Mouse (Mus musculus) forebrain, embryonic 13.5 days (tissue): ENCODE data around the gene Il11ra1. TPM values are rescaled to one million over a fixed set of nuclear protein-coding genes. Genes with fewer than 3 reads are reported as not detected.

Experiments used
- ATAC-seq: fragments of 200-750 bp; cut with Nextera tagmentation; 2 replicates; pipeline ENCODE4 v1.8.0; 2017
- H3K27ac ChIP-seq: fragments of 300-500 bp; sonication (generic); 2 replicates; pipeline ENCODE4 v1.5.1; 2015; ENCODE audit warnings: inconsistent platforms, mild to moderate bottlenecking, moderate library complexity
- H3K27me3 ChIP-seq: fragments of 300-500 bp; sonication (generic); 2 replicates; pipeline ENCODE4 v1.6.1; 2015; ENCODE audit warnings: mild to moderate bottlenecking, inconsistent platforms
- H3K36me3 ChIP-seq: fragments of 300-500 bp; sonication (generic); 2 replicates; pipeline ENCODE4 v1.6.1; 2015; ENCODE audit warnings: mild to moderate bottlenecking, inconsistent platforms; ENCODE audit not compliant: poor library complexity, severe bottlenecking
- H3K4me1 ChIP-seq: fragments of 300-500 bp; sonication (generic); 2 replicates; pipeline ENCODE4 v1.6.1; 2015; ENCODE audit warnings: inconsistent platforms
- H3K4me2 ChIP-seq: fragments of 300-500 bp; sonication (generic); 2 replicates; pipeline ENCODE4 v1.6.1; 2015; ENCODE audit warnings: inconsistent platforms, mild to moderate bottlenecking, moderate library complexity
- H3K4me3 ChIP-seq: fragments of 300-500 bp; sonication (generic); 2 replicates; pipeline ENCODE4 v1.5.1; 2015; ENCODE audit warnings: mild to moderate bottlenecking, inconsistent platforms
- H3K9ac ChIP-seq: fragments of 300-500 bp; sonication (generic); 2 replicates; pipeline ENCODE4 v1.6.1; 2015; ENCODE audit warnings: mild to moderate bottlenecking, inconsistent platforms
- H3K9me3 ChIP-seq: fragments of 300-500 bp; sonication (generic); replicated peaks from 2 replicates; pipeline ENCODE4 v1.6.1; 2016; ENCODE audit warnings: inconsistent platforms
- whole genome bisulfite sequencing: fragments of 180-500 bp; shearing (Covaris S2); methylation state at CpG from one replicate; pipeline ENCODE4 v1.1.7; 2015; 5-methylcytosine and 5-hydroxymethylcytosine counted together
- polyA plus RNA-seq: library from polyadenylated mRNA; unstranded; fragments of >200 nt; fragmentation: Nextera tagmentation; extraction: Ambion mirVana; gene quantifications from 2 replicates; pipeline ENCODE4 v1.2.1, GENCODE M21; 2015

The Il11ra1 gene
- polyA plus RNA-seq, 1 experiment from 2014 or later, result 28.1 TPM

DNA sequence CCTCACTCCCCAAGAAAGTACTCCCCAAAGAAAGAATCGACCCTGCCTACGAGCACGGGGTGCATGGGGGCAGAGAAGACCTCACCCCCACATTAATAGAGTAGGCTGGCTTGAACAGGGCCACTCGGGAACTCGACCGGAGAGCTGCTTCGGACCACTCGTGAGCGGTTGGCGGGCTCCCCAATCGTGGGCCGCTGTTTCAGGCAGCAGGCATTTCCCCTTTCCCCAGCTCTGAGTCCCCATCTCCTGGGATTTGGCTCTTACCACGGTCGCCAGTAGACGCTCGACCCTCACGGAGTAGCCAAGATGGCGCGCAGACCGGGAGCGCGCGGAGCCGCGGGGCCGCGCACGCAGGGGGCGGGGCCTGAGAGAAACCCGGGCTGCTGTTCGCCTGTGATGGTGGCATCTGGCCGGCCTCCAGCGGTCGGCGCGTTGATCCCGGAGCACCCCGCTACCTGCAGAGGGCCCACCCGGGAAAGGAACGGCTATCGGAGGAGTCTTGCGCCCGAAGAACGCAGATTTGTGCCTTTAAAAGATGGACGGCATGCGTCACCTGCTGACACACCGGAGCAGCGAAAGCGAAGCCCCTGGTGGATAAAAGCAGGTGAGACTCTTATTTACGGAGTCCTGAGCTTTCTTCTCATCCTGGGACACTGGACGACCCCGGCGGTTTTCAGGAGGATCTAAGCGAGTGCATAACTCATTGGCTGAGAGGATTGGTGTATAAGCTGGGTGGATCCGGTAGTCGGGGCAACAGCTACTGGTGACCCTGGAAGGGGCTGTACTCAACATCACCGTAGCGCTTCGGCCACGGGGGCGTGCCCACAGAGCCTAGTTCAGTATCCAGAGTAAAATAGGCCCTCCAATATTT, 13.6 kb downstream of the Il11ra1 start, which contains the start of gene Rpp25l:
Gene Rpp25l, minus strand, starts transcription at position 338 of the 871 bp plus-strand sequence.
- H3K27ac ChIP-seq, result peak within 1 kb of the TSS; percentile 22
- peak within 1 kb of the TSS; percentile 74 for H3K4me2 ChIP-seq
- no peaks in the 10 kb centered on the region for H3K27me3 ChIP-seq
- H3K4me1 ChIP-seq, result peaks cover 35% of the 10 kb centered on the region
- ATAC-seq, result peak; percentile 67
- peak within 1 kb of the TSS; percentile 83 for H3K4me3 ChIP-seq
- no peaks in the 10 kb centered on the region for H3K9me3 ChIP-seq
- peaks cover 47% of the 10 kb centered on the region for H3K36me3 ChIP-seq
- under 1% methylated on average over 61 of the region's 61 CpGs for WGBS
- peak within 1 kb of the TSS; percentile 91 for H3K9ac ChIP-seq

DNA sequence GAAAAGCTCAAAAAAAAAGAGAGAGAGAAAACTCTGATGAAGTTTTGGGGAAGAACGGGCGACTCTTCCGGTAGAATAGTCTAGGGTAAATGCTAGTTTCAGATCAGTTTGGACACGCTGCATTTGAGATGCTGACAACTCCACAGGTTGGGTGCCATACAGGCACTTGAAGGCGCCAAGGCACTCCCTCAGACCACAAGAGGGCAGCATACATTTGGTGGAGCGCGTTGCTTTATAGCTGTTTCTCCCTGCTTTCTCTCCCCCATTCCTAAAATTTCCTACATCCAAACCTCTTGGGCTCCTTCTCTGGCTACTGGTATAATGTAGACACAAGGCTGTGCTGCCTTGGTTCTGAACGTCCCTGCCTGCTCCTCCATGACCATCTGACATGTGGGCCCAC, 14.5 kb downstream of the Il11ra1 start:
- Histone ChIP-seq H3K27ac (no peak overlapping the region), H3K4me3 (peak overlapping the region; percentile 83), H3K9me3 (no peaks in the 10 kb centered on the region), H3K27me3 (no peaks in the 10 kb centered on the region), H3K4me2 (peak overlapping the region; percentile 74), H3K9ac (no peak overlapping the region), H3K4me1 (peaks cover 35% of the 10 kb centered on the region), H3K36me3 (peaks cover 55% of the 10 kb centered on the region)
- 13% methylated on average over 8 of the region's 8 CpGs for WGBS
- peak; percentile 36; the same call in 1 of the 2 replicates for ATAC-seq

DNA sequence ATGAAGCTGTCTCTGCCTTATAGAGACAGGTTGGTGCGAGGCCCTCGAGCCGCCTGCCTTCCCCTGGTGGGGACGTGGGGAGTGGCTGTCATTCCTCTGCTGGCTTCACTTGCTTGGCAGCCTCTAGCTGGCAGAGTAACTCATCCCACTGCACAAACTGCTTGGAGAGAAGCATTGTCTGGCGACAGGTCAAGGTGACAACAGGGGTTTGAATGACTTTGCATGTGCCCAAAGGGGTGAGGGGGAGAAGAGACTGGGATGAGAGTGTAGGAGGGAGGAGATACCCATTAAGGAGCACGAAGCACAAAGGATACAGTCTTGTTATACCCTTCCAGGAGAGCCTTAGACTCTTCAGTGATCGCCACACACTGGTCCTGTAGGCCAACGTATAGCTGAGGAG, 15.3 kb downstream of the Il11ra1 start:
- Histone ChIP-seq H3K9me3 (no peaks in the 10 kb centered on the region), H3K9ac (no peak overlapping the region), H3K4me3 (no peak overlapping the region), H3K36me3 (peaks cover 63% of the 10 kb centered on the region), H3K27ac (no peak overlapping the region), H3K27me3 (no peaks in the 10 kb centered on the region), H3K4me2 (no peak overlapping the region), H3K4me1 (peaks cover 35% of the 10 kb centered on the region)
- ATAC-seq, result no peak
- 83% methylated on average over 8 of the region's 8 CpGs for WGBS

DNA sequence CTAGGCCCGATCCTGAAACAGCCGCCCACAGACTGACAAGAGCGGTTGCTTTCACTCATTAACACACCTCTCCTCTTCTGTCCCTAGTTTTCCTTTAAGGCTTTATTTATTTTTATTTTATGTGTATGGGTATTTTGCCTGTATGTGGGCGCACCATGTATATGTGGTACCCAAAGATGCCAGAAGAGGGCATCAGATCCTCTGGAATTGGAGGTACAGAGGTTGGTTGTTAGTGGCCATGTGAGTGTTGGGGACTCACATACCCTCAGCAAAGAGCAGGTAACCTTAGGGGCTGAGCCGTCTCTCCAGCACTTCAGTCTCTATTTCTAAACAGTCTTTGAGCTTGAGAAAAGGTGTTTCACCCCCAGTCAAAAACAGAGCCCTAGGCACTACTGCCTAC, 15.8 kb downstream of the Il11ra1 start:
- no peak overlapping the region for H3K4me3 ChIP-seq
- 69% methylated on average over 5 of the region's 5 CpGs for WGBS
- H3K27me3 ChIP-seq, result no peaks in the 10 kb centered on the region
- no peaks in the 10 kb centered on the region for H3K9me3 ChIP-seq
- ATAC-seq, result no peak
- H3K27ac ChIP-seq, result no peak overlapping the region
- H3K4me2 ChIP-seq, result no peak overlapping the region
- peaks cover 33% of the 10 kb centered on the region for H3K4me1 ChIP-seq
- H3K36me3 ChIP-seq, result peaks cover 63% of the 10 kb centered on the region
- no peak overlapping the region for H3K9ac ChIP-seq

DNA sequence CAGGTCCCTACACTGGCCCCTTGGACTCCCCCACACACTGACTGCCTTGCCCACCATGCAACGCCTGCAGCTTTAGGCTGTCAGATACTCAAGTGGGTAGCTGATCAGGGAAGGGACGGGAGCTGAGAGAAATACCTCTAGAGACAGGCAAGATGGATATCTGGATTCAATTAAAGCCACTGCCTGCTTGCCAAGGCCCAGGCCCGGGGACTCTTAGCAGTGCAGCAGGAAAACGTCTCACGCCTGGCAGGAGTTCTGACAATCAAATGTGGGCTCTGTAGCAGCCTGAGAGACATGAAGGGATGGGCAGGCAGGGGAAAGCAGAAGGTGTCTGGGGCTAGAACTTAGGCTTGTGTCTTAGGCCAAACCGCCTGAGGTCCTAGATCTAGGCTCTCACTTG, 17.0 kb downstream of the Il11ra1 start:
- no peaks in the 10 kb centered on the region for H3K27me3 ChIP-seq
- no peak overlapping the region for H3K9ac ChIP-seq
- H3K9me3 ChIP-seq, result no peaks in the 10 kb centered on the region
- H3K4me3 ChIP-seq, result no peak overlapping the region
- H3K4me2 ChIP-seq, result no peak overlapping the region
- H3K27ac ChIP-seq, result no peak overlapping the region
- peaks cover 25% of the 10 kb centered on the region for H3K4me1 ChIP-seq
- ATAC-seq, result no peak
- WGBS, result 80% methylated on average over 6 of the region's 6 CpGs
- peaks cover 54% of the 10 kb centered on the region for H3K36me3 ChIP-seq

DNA sequence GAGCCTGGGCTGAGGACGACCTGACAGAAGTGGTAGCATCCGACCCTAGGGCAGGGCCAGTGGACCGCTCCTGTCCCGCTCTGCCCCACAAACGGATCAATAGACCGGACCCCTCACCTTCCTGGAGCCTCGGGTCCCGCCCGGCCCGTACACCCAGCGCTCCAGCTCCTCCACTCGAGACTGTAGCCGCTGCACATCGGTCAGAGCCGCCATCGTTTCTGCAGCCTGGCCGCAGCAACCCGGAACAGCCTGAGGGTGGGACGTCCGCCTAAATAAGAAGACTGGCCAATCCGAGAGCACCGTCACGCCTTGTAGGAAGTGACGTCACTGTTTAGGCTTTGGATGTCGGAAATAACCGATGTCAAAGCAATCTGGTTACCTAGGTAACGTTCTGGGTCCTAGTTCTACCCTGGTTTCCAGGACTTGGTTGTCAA, 23.1 kb downstream of the Il11ra1 start, which contains the start of gene Dctn3:
Gene Dctn3, minus strand, starts transcription at position 253 of the 434 bp plus-strand sequence.
- WGBS, result under 1% methylated on average over 27 of the region's 27 CpGs
- peaks cover 27% of the 10 kb centered on the region for H3K36me3 ChIP-seq
- H3K4me1 ChIP-seq, result peaks cover 37% of the 10 kb centered on the region
- peak; percentile 98 for ATAC-seq
- H3K9me3 ChIP-seq, result no peaks in the 10 kb centered on the region
- H3K27me3 ChIP-seq, result peaks cover 41% of the 10 kb centered on the region
- H3K27ac ChIP-seq, result no peak within 1 kb of the TSS
- peak within 1 kb of the TSS; percentile 86 for H3K9ac ChIP-seq
- H3K4me3 ChIP-seq, result peak within 1 kb of the TSS; percentile 66
- peak within 1 kb of the TSS; percentile 70 for H3K4me2 ChIP-seq

DNA sequence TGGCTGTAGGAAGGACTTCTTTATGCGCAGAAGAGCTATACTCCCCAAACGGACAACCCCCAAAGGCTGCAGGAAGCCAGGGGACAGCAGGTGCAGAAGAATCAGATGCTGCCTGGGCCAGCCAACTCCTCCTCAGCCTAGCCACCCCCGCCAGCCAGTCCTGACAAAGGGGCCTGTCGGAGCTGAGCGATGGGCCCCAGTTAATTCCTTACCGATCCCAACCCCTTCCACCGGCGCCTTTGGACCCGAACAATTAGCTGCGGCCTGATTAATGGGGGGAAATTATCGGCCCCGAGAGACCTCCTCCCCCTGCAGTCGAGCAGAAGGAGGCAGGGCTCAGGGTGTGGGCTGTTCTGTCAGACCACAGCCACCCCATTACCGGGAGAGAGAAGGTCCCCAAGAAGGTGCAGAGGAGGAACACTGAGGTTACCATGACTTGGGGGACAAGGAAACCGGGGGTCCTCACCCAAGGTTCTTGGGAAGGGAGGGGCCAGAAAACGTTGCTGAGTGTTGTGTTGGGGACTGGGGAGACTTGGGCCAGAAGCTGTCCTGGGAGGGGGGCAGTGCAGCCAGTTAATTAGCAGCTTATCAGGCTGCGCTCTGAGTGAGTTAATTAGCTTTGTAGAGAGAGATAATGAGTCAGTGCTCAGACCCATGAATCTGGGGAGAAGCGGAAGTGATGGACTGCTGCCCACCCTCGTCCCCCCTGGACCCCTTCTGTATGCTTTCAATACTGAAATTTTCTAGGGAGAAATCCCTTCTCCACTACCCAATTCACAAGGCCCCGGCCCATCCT, 27.2 kb downstream of the Il11ra1 start:
- no peak for ATAC-seq
- 3% methylated on average over 20 of the region's 20 CpGs for WGBS
- H3K4me3 ChIP-seq, result peak overlapping the region; percentile 9; the same call in 1 of the 2 replicates

DNA sequence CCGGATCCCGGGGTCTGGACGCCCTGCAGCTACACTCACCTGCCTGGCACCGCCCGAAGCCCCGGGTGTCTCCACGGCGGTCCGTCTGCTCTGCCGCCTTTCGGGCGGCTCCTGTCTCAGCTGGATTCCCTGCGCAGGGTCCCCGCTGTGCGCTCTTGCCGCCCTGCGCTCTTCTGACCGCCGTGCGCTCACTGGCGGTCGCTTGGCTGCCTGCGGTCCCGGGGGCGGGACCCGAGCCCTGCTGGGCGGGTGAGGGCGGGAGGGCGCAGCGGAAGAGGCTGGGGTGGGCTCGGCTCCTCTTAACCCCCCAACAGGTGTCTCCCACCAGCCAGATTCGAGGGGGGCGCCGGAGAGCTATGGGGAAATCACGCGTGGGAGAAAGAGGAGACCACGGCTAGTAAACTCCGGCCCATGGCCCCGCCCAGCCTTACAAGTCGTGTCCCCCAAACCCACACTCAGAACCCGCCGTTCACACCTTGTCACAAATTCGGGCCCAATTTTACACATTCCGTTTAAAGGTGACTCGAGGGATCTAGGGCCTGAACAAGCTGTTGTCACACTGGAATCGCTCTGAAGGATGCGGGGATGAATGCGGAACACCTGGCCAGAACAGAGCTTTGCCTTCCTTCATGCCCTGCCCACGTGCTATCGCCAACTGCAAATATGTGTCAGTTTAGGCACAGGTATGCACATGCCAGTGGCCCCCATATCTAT, 31.4 kb downstream of the Il11ra1 start, which contains the start of gene Arid3c:
Gene Arid3c, minus strand, starts transcription at position 91 of the 714 bp plus-strand sequence.
- 0 out of 2 replicates have a peak, but pooled peaks cover 5% of the 10 kb centered on the region for H3K9me3 ChIP-seq
- no peak within 1 kb of the TSS for H3K27ac ChIP-seq
- peak within 1 kb of the TSS; percentile 51 for H3K9ac ChIP-seq
- peaks cover 30% of the 10 kb centered on the region for H3K4me1 ChIP-seq
- 2% methylated on average over 50 of the region's 50 CpGs for WGBS
- peak within 1 kb of the TSS; percentile 39 for H3K4me3 ChIP-seq
- peak within 1 kb of the TSS; percentile 68 for H3K4me2 ChIP-seq
- H3K27me3 ChIP-seq, result peaks cover 69% of the 10 kb centered on the region
- no peaks in the 10 kb centered on the region for H3K36me3 ChIP-seq
- 0 out of 2 replicates have a peak, but pooled peaks have one; percentile 27 for ATAC-seq

More for the DNA sequence above, 27.2 kb downstream of the Il11ra1 start:
- peak overlapping the region; percentile 43; the same call in 1 of the 2 replicates for H3K9ac ChIP-seq
- H3K27ac ChIP-seq, result peak overlapping the region; percentile 68
- H3K9me3 ChIP-seq, result no peaks in the 10 kb centered on the region
- peaks cover 78% of the 10 kb centered on the region for H3K27me3 ChIP-seq
- H3K4me2 ChIP-seq, result peak overlapping the region; percentile 56
- H3K36me3 ChIP-seq, result no peaks in the 10 kb centered on the region
- peaks cover 43% of the 10 kb centered on the region for H3K4me1 ChIP-seq

DNA sequence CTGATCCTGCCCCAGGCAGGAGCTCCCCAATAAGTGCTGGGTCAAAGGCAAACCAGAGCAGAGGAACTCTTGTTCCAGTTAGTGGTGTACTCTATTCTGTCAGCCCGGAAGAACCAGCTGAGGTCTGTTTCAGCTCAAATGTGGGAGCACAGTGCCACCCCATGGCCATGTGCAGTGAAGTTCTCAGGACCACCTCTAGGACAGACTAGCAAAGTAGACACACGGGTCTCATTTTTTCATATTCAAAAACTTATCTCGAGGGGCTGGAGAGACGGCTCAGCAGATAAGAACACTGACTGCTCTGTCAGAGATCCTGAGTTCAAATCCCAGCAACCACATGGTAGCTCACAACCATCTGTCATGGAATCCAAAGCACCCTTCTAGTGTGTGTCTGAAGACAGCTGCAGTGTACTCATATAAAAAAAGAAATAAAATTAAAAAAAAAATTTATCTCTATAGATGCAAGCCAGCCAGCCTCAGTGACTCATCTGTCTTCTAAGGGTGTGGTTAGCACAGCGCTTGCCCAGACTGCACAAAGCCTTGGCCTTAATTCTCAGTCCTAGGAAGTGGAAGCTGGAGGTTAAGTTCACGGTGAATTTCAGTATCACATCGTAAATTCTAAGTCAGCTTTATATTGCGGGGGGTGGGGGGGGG, 37.9 kb downstream of the Il11ra1 start:
- Histone ChIP-seq H3K27ac (no peak overlapping the region), H3K36me3 (peaks cover 13% of the 10 kb centered on the region), H3K4me3 (no peak overlapping the region), H3K4me2 (no peak overlapping the region), H3K9ac (no peak overlapping the region), H3K4me1 (peaks cover 17% of the 10 kb centered on the region), H3K9me3 (0 out of 2 replicates have a peak, but pooled peaks cover 5% of the 10 kb centered on the region), H3K27me3 (peaks cover 9% of the 10 kb centered on the region)
- 45% methylated on average over 8 of the region's 8 CpGs for WGBS
- peak; percentile 66; the same call in 1 of the 2 replicates for ATAC-seq

DNA sequence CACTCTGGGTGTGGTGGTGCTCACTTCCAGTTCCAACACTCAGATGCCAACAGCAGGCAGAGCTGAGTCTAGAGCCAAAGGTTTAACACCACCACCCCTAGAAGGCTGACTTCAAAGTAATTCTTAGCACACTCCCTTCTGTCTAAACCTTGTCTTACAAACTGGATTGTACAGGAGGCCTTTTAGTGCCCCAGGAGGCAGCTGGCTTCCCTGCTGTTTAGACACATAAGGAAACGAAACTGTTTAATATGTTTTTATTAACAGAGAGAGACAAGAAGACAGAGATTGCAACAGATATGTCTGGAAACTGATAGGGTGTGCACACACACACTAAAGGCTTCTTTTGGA, 38.4 kb downstream of the Il11ra1 start:
- Histone ChIP-seq H3K27ac (no peak overlapping the region), H3K9me3 (0 out of 2 replicates have a peak, but pooled peaks cover 5% of the 10 kb centered on the region), H3K9ac (no peak overlapping the region), H3K36me3 (peaks cover 13% of the 10 kb centered on the region), H3K27me3 (peaks cover 4% of the 10 kb centered on the region), H3K4me3 (no peak overlapping the region), H3K4me2 (no peak overlapping the region), H3K4me1 (peaks cover 17% of the 10 kb centered on the region)
- ATAC-seq, result no peak
- 69% methylated on average over 1 of the region's 1 CpGs for WGBS

DNA sequence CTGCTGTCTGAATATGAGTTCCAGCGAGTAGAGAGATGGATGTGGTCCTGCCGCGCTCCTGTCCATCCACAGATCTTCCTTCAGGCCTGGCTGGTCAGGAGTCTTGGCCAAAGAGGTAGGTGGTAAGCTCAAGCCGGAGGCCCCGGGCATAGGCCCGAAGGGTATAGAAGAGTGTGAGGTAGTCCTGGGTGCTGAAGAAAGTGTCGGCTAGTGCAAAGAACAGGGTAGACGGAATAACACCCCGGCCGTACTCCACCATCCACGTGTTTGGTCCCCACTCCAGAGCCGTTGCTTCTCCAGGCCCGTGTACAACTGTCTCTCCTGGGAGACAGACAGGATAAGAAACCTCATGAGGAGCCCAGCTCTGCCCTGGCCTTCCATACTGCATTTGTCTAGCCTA, 39.5 kb downstream of the Il11ra1 start:
- H3K4me3 ChIP-seq, result no peak overlapping the region
- peaks cover 17% of the 10 kb centered on the region for H3K4me1 ChIP-seq
- H3K27me3 ChIP-seq, result no peaks in the 10 kb centered on the region
- no peak overlapping the region for H3K27ac ChIP-seq
- 0 out of 2 replicates have a peak, but pooled peaks cover 5% of the 10 kb centered on the region for H3K9me3 ChIP-seq
- H3K4me2 ChIP-seq, result peak overlapping the region; percentile 82; the same call in 1 of the 2 replicates
- ATAC-seq, result no peak
- no peak overlapping the region for H3K9ac ChIP-seq
- peaks cover 13% of the 10 kb centered on the region for H3K36me3 ChIP-seq
- 94% methylated on average over 13 of the region's 13 CpGs for WGBS
